8 mouse cellular contexts compared by ENCODE assay signal in genomic region chr5:124539905-124540304, GRCm38 (mm10). TPM values are rescaled to one million over a fixed set of nuclear protein-coding genes. Genes with fewer than 3 reads are reported as not detected.
A peak's percentile ranks its signal among the peaks of the same experiment; 100 is the strongest.
DNase-seq lines count a peak whose midpoint lies in the region; ATAC-seq and TF ChIP-seq lines count a peak whose summit lies in the region.

No protein-coding gene starts in this region.

- H3K27me3 ChIP-seq in liver, embryonic 11.5 days (replicated peaks; ENCODE audit: control insufficient read depth, insufficient read depth, low read length) = no peaks in the 10 kb centered on the region
- no peaks in the 10 kb centered on the region; the same call in 1 of the 2 replicates for H3K27me3 ChIP-seq in forebrain, embryonic 10.5 days (ENCODE audit: poor library complexity, severe bottlenecking)
- H3K27me3 ChIP-seq in intestine, postnatal 0 days (replicated peaks; ENCODE audit: control insufficient read depth, insufficient read depth, low read length) = no peaks in the 10 kb centered on the region
- H3K27me3 ChIP-seq in neural tube, embryonic 12.5 days (replicated peaks) = 0 out of 2 replicates have a peak, but pooled peaks cover 2% of the 10 kb centered on the region

- no peak for ATAC-seq in liver, embryonic 11.5 days (replicated peaks; ENCODE audit: low FRiP score)
- no peak for ATAC-seq in intestine, postnatal 0 days
- ATAC-seq in neural tube, embryonic 12.5 days (ENCODE audit: low FRiP score, low read depth) = no peak

- peak overlapping the region; percentile 64; the same call in 1 of the 2 replicates for H3K27ac ChIP-seq in liver, embryonic 11.5 days (ENCODE audit: low read depth, low read length)
- peak overlapping the region; percentile 91 for H3K27ac ChIP-seq in forebrain, embryonic 10.5 days
- 0 out of 2 replicates have a peak overlapping the region, but pooled peaks have one; percentile 96 for H3K27ac ChIP-seq in intestine, postnatal 0 days (ENCODE audit: low read depth, low read length)
- H3K27ac ChIP-seq in neural tube, embryonic 12.5 days = no peak overlapping the region

- intact Hi-C loops in left cerebral cortex, postnatal 25 days (cut with DNase I) = loop anchor here (2.0 to 5.0 kb wide), 4 partner anchors 38 to 115 kb away; partner anchors contain the start of gene Snrnp35

- no peak for TF ChIP-seq CTCF in intestine, postnatal 0 days (IDR thresholded peaks at IDR 0.05; ENCODE audit: low read depth)

- H3K9ac ChIP-seq in liver, embryonic 11.5 days (ENCODE audit: low read depth, low read length) = peak overlapping the region; percentile 95
- no peak overlapping the region for H3K9ac ChIP-seq in intestine, postnatal 0 days (ENCODE audit: low read depth, low read length)
- H3K9ac ChIP-seq in neural tube, embryonic 12.5 days = no peak overlapping the region

- peak overlapping the region; percentile 96 for H3K4me3 ChIP-seq in liver, embryonic 11.5 days (ENCODE audit: low read depth, low read length)
- H3K4me3 ChIP-seq in forebrain, embryonic 10.5 days = peak overlapping the region; percentile 90
- peak overlapping the region; percentile 66 for H3K4me3 ChIP-seq in intestine, postnatal 0 days (ENCODE audit: low read depth, low read length)
- no peak overlapping the region; the same call in 1 of the 2 replicates for H3K4me3 ChIP-seq in neural tube, embryonic 12.5 days

- peaks cover 15% of the 10 kb centered on the region for H3K4me1 ChIP-seq in liver, embryonic 11.5 days (replicated peaks; ENCODE audit: control insufficient read depth, insufficient read depth, low read length)
- peaks cover 23% of the 10 kb centered on the region for H3K4me1 ChIP-seq in forebrain, embryonic 10.5 days
- H3K4me1 ChIP-seq in intestine, postnatal 0 days (replicated peaks; ENCODE audit: control insufficient read depth, insufficient read depth, low read length) = no peaks in the 10 kb centered on the region
- peaks cover 11% of the 10 kb centered on the region for H3K4me1 ChIP-seq in neural tube, embryonic 12.5 days

- WGBS in liver, embryonic 11.5 days = 71% methylated on average over 4 of the region's 4 CpGs
- WGBS in forebrain, embryonic 10.5 days = 75% methylated on average over 4 of the region's 4 CpGs
- 75% methylated on average over 4 of the region's 4 CpGs for WGBS in intestine, postnatal 0 days
- 76% methylated on average over 4 of the region's 4 CpGs for WGBS in neural tube, embryonic 12.5 days

- peaks cover 18% of the 10 kb centered on the region for H3K36me3 ChIP-seq in liver, embryonic 11.5 days (ENCODE audit: control insufficient read depth, insufficient read depth, low read length)
- H3K36me3 ChIP-seq in forebrain, embryonic 10.5 days (replicated peaks) = peaks cover 27% of the 10 kb centered on the region
- peaks cover 24% of the 10 kb centered on the region for H3K36me3 ChIP-seq in intestine, postnatal 0 days (ENCODE audit: control insufficient read depth, insufficient read depth)
- H3K36me3 ChIP-seq in neural tube, embryonic 12.5 days = peaks cover 10% of the 10 kb centered on the region

- peak overlapping the region; percentile 65 for H3K4me2 ChIP-seq in liver, embryonic 11.5 days
- H3K4me2 ChIP-seq in intestine, postnatal 0 days (replicated peaks; ENCODE audit: low read depth) = peak overlapping the region; percentile 49; the same call in 1 of the 2 replicates
- peak overlapping the region; percentile 44 for H3K4me2 ChIP-seq in neural tube, embryonic 12.5 days (replicated peaks)

- no peak for DNase-seq in liver, embryonic 11.5 days (ENCODE audit: low spot score)
- no peak for DNase-seq in liver
- DNase-seq in forebrain, embryonic 10.5 days (ENCODE audit: extremely low spot score, low spot score) = no peak
- DNase-seq in urinary bladder, adult 2 months (ENCODE audit: low spot score) = no peak
- no peak for DNase-seq in c-Kit-positive CD71-positive TER-119-positive erythroid progenitor cells, embryonic 14.5 days (ENCODE audit: low spot score)
- no peak for DNase-seq in left cerebral cortex, postnatal 25 days (ENCODE audit: low spot score in 2 of 2)

- H3K9me3 ChIP-seq in liver, embryonic 11.5 days (ENCODE audit: control insufficient read depth, low read length) = no peaks in the 10 kb centered on the region
- H3K9me3 ChIP-seq in forebrain, embryonic 10.5 days = no peaks in the 10 kb centered on the region
- H3K9me3 ChIP-seq in intestine, postnatal 0 days (ENCODE audit: control insufficient read depth) = no peaks in the 10 kb centered on the region
- no peaks in the 10 kb centered on the region for H3K9me3 ChIP-seq in neural tube, embryonic 12.5 days

RNA-seq across cellular contexts. Expression of gene Tmed2, which starts 0.6 kb away (rescaled TPM):
- 521 and 566 TPM in 2 replicates for polyA plus RNA-seq in liver, embryonic 11.5 days (2014; fragmentation: Nextera tagmentation; extraction: Ambion mirVana)
- 474 and 480 TPM in 2 replicates for polyA plus RNA-seq in forebrain, embryonic 10.5 days (2016; fragmentation: Nextera tagmentation; extraction: Ambion mirVana)
- 398 and 414 TPM in 2 replicates for polyA plus RNA-seq in intestine, postnatal 0 days (2015; fragmentation: Nextera tagmentation; extraction: Ambion mirVana)
- 389 and 400 TPM in 2 replicates for polyA plus RNA-seq in neural tube, embryonic 12.5 days (2016; fragmentation: Nextera tagmentation; extraction: Ambion mirVana)
- polyA plus RNA-seq in urinary bladder, adult 2 months (2012; rRNA removed) = 226 and 254 TPM in 2 replicates
- 100 to 1,000 TPM in 1 of 2 experiments, 10 to 100 TPM in 1; 96.4 to 113 TPM for total RNA-seq in left cerebral cortex, postnatal 25 days (2021)

RNA-seq across cellular contexts. Expression of gene Rilpl1, which starts 8.7 kb away (rescaled TPM):
- 9.8 and 10.6 TPM in 2 replicates for polyA plus RNA-seq in liver, embryonic 11.5 days (2014; fragmentation: Nextera tagmentation; extraction: Ambion mirVana)
- 18.1 and 23.4 TPM in 2 replicates for polyA plus RNA-seq in forebrain, embryonic 10.5 days (2016; fragmentation: Nextera tagmentation; extraction: Ambion mirVana)
- 6.6 and 7.5 TPM in 2 replicates for polyA plus RNA-seq in intestine, postnatal 0 days (2015; fragmentation: Nextera tagmentation; extraction: Ambion mirVana)
- polyA plus RNA-seq in neural tube, embryonic 12.5 days (2016; fragmentation: Nextera tagmentation; extraction: Ambion mirVana) = 18.1 and 19.8 TPM in 2 replicates
- 17.7 and 24.6 TPM in 2 replicates for polyA plus RNA-seq in urinary bladder, adult 2 months (2012; rRNA removed)
- 10 to 100 TPM; 75.2 to 95.7 TPM for total RNA-seq in left cerebral cortex, postnatal 25 days (2021)

RNA-seq across cellular contexts. Expression of gene Ddx55, which starts 12.8 kb away (rescaled TPM):
- polyA plus RNA-seq in liver, embryonic 11.5 days (2014; fragmentation: Nextera tagmentation; extraction: Ambion mirVana) = 18.9 and 19.6 TPM in 2 replicates
- polyA plus RNA-seq in forebrain, embryonic 10.5 days (2016; fragmentation: Nextera tagmentation; extraction: Ambion mirVana) = 18.1 and 21.7 TPM in 2 replicates
- 6.3 and 10.0 TPM in 2 replicates for polyA plus RNA-seq in intestine, postnatal 0 days (2015; fragmentation: Nextera tagmentation; extraction: Ambion mirVana)
- 21.9 and 22.0 TPM in 2 replicates for polyA plus RNA-seq in neural tube, embryonic 12.5 days (2016; fragmentation: Nextera tagmentation; extraction: Ambion mirVana)
- polyA plus RNA-seq in urinary bladder, adult 2 months (2012; rRNA removed) = 14.3 and 14.7 TPM in 2 replicates
- 10 to 100 TPM; 22.0 to 27.9 TPM for total RNA-seq in left cerebral cortex, postnatal 25 days (2021)

RNA-seq across cellular contexts. Expression of gene Eif2b1, which starts 39.0 kb away (rescaled TPM):
- 119 and 123 TPM in 2 replicates for polyA plus RNA-seq in liver, embryonic 11.5 days (2014; fragmentation: Nextera tagmentation; extraction: Ambion mirVana)
- polyA plus RNA-seq in forebrain, embryonic 10.5 days (2016; fragmentation: Nextera tagmentation; extraction: Ambion mirVana) = 88.7 and 89.0 TPM in 2 replicates
- 37.3 and 39.0 TPM in 2 replicates for polyA plus RNA-seq in intestine, postnatal 0 days (2015; fragmentation: Nextera tagmentation; extraction: Ambion mirVana)
- polyA plus RNA-seq in neural tube, embryonic 12.5 days (2016; fragmentation: Nextera tagmentation; extraction: Ambion mirVana) = 75.7 and 76.2 TPM in 2 replicates
- polyA plus RNA-seq in urinary bladder, adult 2 months (2012; rRNA removed) = 42.0 and 46.2 TPM in 2 replicates
- 10 to 100 TPM; 31.3 to 31.7 TPM for total RNA-seq in left cerebral cortex, postnatal 25 days (2021)

RNA-seq across cellular contexts. Expression of gene Gtf2h3, which starts 39.0 kb away (rescaled TPM):
- 69.7 and 69.9 TPM in 2 replicates for polyA plus RNA-seq in liver, embryonic 11.5 days (2014; fragmentation: Nextera tagmentation; extraction: Ambion mirVana)
- polyA plus RNA-seq in forebrain, embryonic 10.5 days (2016; fragmentation: Nextera tagmentation; extraction: Ambion mirVana) = 98.9 and 117 TPM in 2 replicates
- 15.9 and 17.3 TPM in 2 replicates for polyA plus RNA-seq in intestine, postnatal 0 days (2015; fragmentation: Nextera tagmentation; extraction: Ambion mirVana)
- 62.0 and 71.2 TPM in 2 replicates for polyA plus RNA-seq in neural tube, embryonic 12.5 days (2016; fragmentation: Nextera tagmentation; extraction: Ambion mirVana)
- 46.2 and 58.4 TPM in 2 replicates for polyA plus RNA-seq in urinary bladder, adult 2 months (2012; rRNA removed)
- 10 to 100 TPM; 26.6 to 30.5 TPM for total RNA-seq in left cerebral cortex, postnatal 25 days (2021)
